Mouse (Mus musculus): Measurements from ENCODE around the gene Phb2. TPM values are rescaled to one million over a fixed set of nuclear protein-coding genes. Genes with fewer than 3 reads are reported as not detected.
A peak's percentile ranks its signal among the peaks of the same experiment; 100 is the strongest.

Gene Phb2
- polyA plus RNA-seq, 1 experiment = 19.9 TPM

DNA sequence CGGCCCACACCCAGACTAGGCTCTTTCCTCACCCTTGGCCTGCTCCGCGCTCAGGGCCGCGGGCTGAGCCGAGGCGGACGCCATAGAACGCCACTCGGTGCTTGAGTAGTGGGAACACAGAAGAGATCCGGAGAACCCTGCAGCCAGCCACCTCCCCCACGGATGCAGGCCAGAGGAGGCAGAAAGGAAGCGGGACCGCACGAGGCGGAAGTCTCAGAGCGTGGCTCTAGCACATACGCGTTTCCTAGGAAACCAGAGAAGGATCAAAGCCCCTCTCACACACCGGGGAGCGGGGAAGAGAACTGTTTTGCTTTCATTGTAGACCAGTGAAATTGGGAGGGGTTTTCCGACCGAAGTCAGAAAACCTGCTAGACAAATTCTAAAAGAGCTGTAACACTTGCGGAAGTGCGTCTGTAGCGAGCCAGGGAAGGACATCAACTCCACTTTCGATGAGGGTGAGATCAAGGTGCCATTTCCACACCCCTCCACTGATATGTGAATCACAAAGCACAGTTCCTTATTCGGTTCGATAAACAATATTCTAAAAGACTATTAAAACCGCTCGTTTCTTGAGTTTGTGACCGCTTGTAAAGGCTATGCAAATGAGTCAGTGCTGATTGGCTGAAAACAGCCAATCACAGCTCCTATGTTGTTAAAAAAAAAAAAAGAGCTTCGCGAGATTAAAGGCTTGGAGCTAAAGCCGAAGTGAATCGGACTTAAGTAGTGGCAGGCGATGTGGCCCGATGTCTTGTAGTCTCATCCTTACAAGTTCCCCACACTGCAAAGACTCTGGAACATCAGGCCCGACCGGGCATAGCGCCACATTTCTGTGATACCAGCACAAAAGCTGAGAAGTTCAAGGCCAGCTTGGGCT, 29.0 kb downstream of the Phb2 start, which contains the start of gene Grcc10:
TSS of gene Grcc10 (minus strand) at position 487 of the 874 bp plus-strand sequence.
- TF ChIP-seq GATA1 (IDR thresholded peaks at IDR 0.05; ENCODE audit: low read length) (no peak), TAL1 (IDR thresholded peaks at IDR 0.05; ENCODE audit: low read length) (no peak)
- Histone ChIP-seq H3K4me1 (ENCODE audit: control insufficient read depth) (peaks cover 60% of the 10 kb centered on the region), H3K9me3 (ENCODE audit: control insufficient read depth, low read length) (no peaks in the 10 kb centered on the region)

DNA sequence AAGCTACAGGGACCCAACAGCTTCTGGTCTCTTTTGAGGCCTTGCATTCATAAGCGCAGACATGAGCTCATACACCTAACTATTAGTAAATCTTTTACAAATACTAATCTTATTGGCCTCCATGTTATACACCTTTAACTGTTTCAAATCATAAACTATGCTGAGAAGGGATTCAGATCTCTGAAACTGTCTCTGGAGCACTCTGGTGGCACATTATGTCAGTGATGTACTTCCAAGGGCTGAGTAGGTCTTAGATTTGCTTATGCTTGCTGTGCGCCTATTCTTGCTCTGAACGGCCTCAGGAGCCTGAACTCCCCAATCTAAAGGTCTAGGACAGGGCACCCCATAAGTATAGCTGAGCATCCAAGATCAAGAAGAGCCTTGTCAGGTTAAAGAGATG, 29.7 kb downstream of the Phb2 start:
- no peaks in the 10 kb centered on the region; the same call in 1 of the 2 replicates for H3K36me3 ChIP-seq (ENCODE audit: control insufficient read depth)
- no peaks in the 10 kb centered on the region for H3K9me3 ChIP-seq (ENCODE audit: control insufficient read depth, low read length)
- no peak for TF ChIP-seq GATA1 (IDR thresholded peaks at IDR 0.05; ENCODE audit: low read length)
- no peak for TF ChIP-seq TAL1 (IDR thresholded peaks at IDR 0.05; ENCODE audit: low read length)
- no peaks in the 10 kb centered on the region; the same call in 1 of the 2 replicates for H3K27me3 ChIP-seq (ENCODE audit: control insufficient read depth)
- H3K4me1 ChIP-seq (ENCODE audit: control insufficient read depth) = peaks cover 67% of the 10 kb centered on the region
- peak overlapping the region; percentile 75 for H3K4me3 ChIP-seq (replicated peaks)

More for the DNA sequence above, 29.0 kb downstream of the Phb2 start, which contains the start of gene Grcc10:
- no peaks in the 10 kb centered on the region for H3K27me3 ChIP-seq (ENCODE audit: control insufficient read depth)
- peak within 1 kb of the TSS; percentile 75 for H3K4me3 ChIP-seq (replicated peaks)
- no peaks in the 10 kb centered on the region; the same call in 1 of the 2 replicates for H3K36me3 ChIP-seq (ENCODE audit: control insufficient read depth)

DNA sequence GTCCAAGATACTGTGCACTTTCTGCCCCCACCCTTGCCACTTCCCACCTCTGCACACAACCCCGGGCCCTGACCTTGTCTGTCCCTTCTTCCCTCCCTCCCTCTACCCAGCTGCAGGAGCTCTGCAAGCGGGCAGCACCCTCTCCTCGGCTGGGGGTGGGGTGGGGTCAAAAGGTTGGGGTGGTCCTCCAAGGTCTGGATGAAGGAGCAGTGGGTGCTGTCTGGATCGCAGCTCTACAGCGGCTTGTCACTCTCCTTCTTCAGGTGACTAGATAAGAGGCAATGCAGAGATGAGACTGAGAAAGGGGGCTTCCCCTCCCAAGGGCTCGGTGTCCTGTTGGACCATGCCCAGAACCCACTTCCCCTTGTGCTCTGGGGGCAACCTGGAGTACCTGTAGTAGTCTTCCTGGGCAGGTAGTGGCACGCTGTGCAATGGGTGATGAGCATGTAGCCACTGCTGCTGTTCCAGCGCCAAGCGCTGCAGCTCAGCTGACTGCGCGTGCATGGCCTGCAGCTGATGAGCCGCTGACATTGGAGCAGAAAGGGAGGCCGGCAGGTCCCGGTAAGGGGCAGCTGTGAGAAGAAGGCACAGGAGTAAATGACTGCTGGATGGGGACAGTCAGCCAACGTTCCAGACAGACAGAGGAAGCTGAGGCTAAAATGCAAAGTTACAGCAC, 30.8 kb downstream of the Phb2 start:
- TF ChIP-seq TAL1 (IDR thresholded peaks at IDR 0.05; ENCODE audit: low read length) (no peak), GATA1 (IDR thresholded peaks at IDR 0.05; ENCODE audit: low read length) (no peak)
- no peaks in the 10 kb centered on the region; the same call in 1 of the 2 replicates for H3K27me3 ChIP-seq (ENCODE audit: control insufficient read depth)
- peaks cover 70% of the 10 kb centered on the region for H3K4me1 ChIP-seq (ENCODE audit: control insufficient read depth)
- H3K4me3 ChIP-seq (replicated peaks) = no peak overlapping the region
- H3K9me3 ChIP-seq (ENCODE audit: control insufficient read depth, low read length) = no peaks in the 10 kb centered on the region
- H3K36me3 ChIP-seq (ENCODE audit: control insufficient read depth) = peaks cover 3% of the 10 kb centered on the region; the same call in 1 of the 2 replicates

- TF ChIP-seq GATA1 (IDR thresholded peaks at IDR 0.05; ENCODE audit: low read length) (no peak), TAL1 (IDR thresholded peaks at IDR 0.05; ENCODE audit: low read length) (no peak)
- no peaks in the 10 kb centered on the region; the same call in 1 of the 2 replicates for H3K27me3 ChIP-seq (ENCODE audit: control insufficient read depth)
- H3K9me3 ChIP-seq (ENCODE audit: control insufficient read depth, low read length) = no peaks in the 10 kb centered on the region
- H3K4me3 ChIP-seq (replicated peaks) = no peak overlapping the region
- peaks cover 3% of the 10 kb centered on the region; the same call in 1 of the 2 replicates for H3K36me3 ChIP-seq (ENCODE audit: control insufficient read depth)
- H3K4me1 ChIP-seq (ENCODE audit: control insufficient read depth) = peaks cover 65% of the 10 kb centered on the region
Measured at GRCm38 (mm10) chr6:124743647-124744046, 31.5 kb downstream of the Phb2 start.

GRCm38 (mm10) chr6:124744755-124745321, 32.7 kb downstream of the Phb2 start:
- TF ChIP-seq GATA1 (IDR thresholded peaks at IDR 0.05; ENCODE audit: low read length) (no peak), TAL1 (IDR thresholded peaks at IDR 0.05; ENCODE audit: low read length) (no peak)
- Histone ChIP-seq H3K27me3 (ENCODE audit: control insufficient read depth) (no peaks in the 10 kb centered on the region; the same call in 1 of the 2 replicates), H3K9me3 (ENCODE audit: control insufficient read depth, low read length) (no peaks in the 10 kb centered on the region), H3K4me1 (ENCODE audit: control insufficient read depth) (peaks cover 53% of the 10 kb centered on the region), H3K36me3 (ENCODE audit: control insufficient read depth) (peaks cover 3% of the 10 kb centered on the region; the same call in 1 of the 2 replicates), H3K4me3 (replicated peaks) (peak overlapping the region; percentile 80)

DNA sequence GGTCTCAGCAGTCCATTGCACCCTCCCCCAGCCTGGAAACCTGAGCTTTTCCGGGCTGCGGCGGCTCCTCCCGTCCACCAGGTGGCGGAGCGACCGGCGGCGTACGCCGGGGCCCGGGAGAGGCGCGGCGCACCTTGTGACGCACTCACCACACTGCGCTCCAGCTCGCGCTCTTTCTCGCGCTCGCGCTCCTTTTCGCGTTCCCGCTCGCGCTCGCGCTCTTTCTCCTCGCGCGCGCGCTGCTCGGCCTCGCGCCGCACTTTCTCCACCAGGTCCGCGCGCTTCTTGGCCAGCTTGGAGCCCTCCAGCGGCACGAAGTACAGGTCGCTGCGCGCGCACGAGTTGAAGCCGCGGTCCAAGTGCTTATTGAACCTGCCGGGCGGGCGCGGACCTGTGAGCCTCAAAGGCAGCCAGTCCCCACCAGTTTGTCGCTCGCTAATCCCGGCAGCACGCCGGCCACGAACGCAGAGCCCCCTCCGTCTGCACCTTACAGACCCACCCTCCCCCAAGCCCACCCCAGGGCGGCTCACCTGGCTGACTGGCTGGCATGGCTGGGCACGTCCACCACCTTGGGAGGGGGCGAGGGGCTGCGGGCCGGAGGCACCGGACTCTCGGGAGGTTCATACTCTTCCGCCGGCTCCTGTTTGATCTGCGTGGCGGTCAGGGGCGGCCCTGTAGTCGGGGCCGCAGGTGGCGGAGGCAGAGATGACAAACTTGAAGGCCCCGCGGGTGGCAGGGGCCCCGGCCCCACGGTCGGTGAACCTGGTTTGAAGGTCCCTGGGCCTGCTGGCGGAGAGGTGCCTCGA, 33.6 kb downstream of the Phb2 start:
- Histone ChIP-seq H3K9me3 (ENCODE audit: control insufficient read depth, low read length) (no peaks in the 10 kb centered on the region), H3K4me3 (replicated peaks) (peak overlapping the region; percentile 80), H3K36me3 (ENCODE audit: control insufficient read depth) (peaks cover 3% of the 10 kb centered on the region; the same call in 1 of the 2 replicates), H3K27me3 (ENCODE audit: control insufficient read depth) (no peaks in the 10 kb centered on the region; the same call in 1 of the 2 replicates), H3K4me1 (ENCODE audit: control insufficient read depth) (peaks cover 45% of the 10 kb centered on the region)
- TF ChIP-seq GATA1 (IDR thresholded peaks at IDR 0.05; ENCODE audit: low read length) (no peak), TAL1 (IDR thresholded peaks at IDR 0.05; ENCODE audit: low read length) (no peak)

GRCm38 (mm10) chr6:124746296-124746605, 34.1 kb downstream of the Phb2 start:
- TF ChIP-seq TAL1 (IDR thresholded peaks at IDR 0.05; ENCODE audit: low read length) = no peak
- TF ChIP-seq GATA1 (IDR thresholded peaks at IDR 0.05; ENCODE audit: low read length) = no peak
- H3K27me3 ChIP-seq (ENCODE audit: control insufficient read depth) = no peaks in the 10 kb centered on the region; the same call in 1 of the 2 replicates
- peaks cover 40% of the 10 kb centered on the region for H3K4me1 ChIP-seq (ENCODE audit: control insufficient read depth)
- peak overlapping the region; percentile 80 for H3K4me3 ChIP-seq (replicated peaks)
- H3K36me3 ChIP-seq (ENCODE audit: control insufficient read depth) = peaks cover 3% of the 10 kb centered on the region; the same call in 1 of the 2 replicates
- no peaks in the 10 kb centered on the region for H3K9me3 ChIP-seq (ENCODE audit: control insufficient read depth, low read length)
